Mouse (Mus musculus) naive thymus-derived CD4-positive, alpha-beta T cell, adult 2 months (primary cell): ENCODE results near the gene Pcgf2.
A peak's percentile ranks its signal among the peaks of the same experiment; 100 is the strongest.
"Not testable (repeated sequence)": the region's sequence is repeated elsewhere in the genome, so short reads cannot be mapped to it uniquely, and the experiment has no call there.

Source experiments
- DNase-seq: peaks from one replicate; pipeline ENCODE4 v3.0.0-alpha.2; 2011; ENCODE audit warnings: low read depth

Pcgf2 gene

GRCm38 (mm10) chr11:97700003-97700745, at the start of gene Pcgf2:
Pcgf2 (minus strand) TSS chr11:97700497.
- DNase-seq = peak; percentile 65

GRCm38 (mm10) chr11:97748496-97748895, 48.2 kb upstream of the Pcgf2 start:
- DNase-seq = no peak

GRCm38 (mm10) chr11:97747773-97748172, 47.5 kb upstream of the Pcgf2 start:
- no peak for DNase-seq

GRCm38 (mm10) chr11:97745331-97745721, 45.0 kb upstream of the Pcgf2 start:
- DNase-seq = no peak

- DNase-seq = peak; percentile 98
These were observed 44.5 kb upstream of the Pcgf2 start for GRCm38 (mm10) chr11:97744718-97745330.

- DNase-seq = no peak
These were observed 43.9 kb upstream of the Pcgf2 start, which contains the start of gene Pip4k2b for GRCm38 (mm10) chr11:97744063-97744717. Pip4k2b (minus strand) TSS chr11:97744704.

- DNase-seq = peak; percentile 46
These were observed 43.1 kb upstream of the Pcgf2 start for GRCm38 (mm10) chr11:97743423-97743822.

- DNase-seq = no peak
These were observed 42.3 kb upstream of the Pcgf2 start for GRCm38 (mm10) chr11:97742591-97742990.

GRCm38 (mm10) chr11:97742157-97742556, 41.9 kb upstream of the Pcgf2 start:
- no peak for DNase-seq

- no peak for DNase-seq
These were observed 39.9 kb upstream of the Pcgf2 start for GRCm38 (mm10) chr11:97740190-97740589.

- peak; percentile 53 for DNase-seq
These were observed 38.9 kb upstream of the Pcgf2 start for GRCm38 (mm10) chr11:97739155-97739554.

GRCm38 (mm10) chr11:97738703-97739102, 38.4 kb upstream of the Pcgf2 start:
- DNase-seq = peak; percentile 63

- no peak for DNase-seq
These were observed 37.3 kb upstream of the Pcgf2 start for GRCm38 (mm10) chr11:97737600-97737999.

GRCm38 (mm10) chr11:97736645-97737044, 36.3 kb upstream of the Pcgf2 start:
- no peak for DNase-seq

- not testable (repeated sequence) for DNase-seq
These were observed 34.5 kb upstream of the Pcgf2 start for GRCm38 (mm10) chr11:97734810-97735209.

GRCm38 (mm10) chr11:97733689-97734088, 33.4 kb upstream of the Pcgf2 start:
- DNase-seq = no peak

- peak; percentile 65 for DNase-seq
These were observed 28.4 kb upstream of the Pcgf2 start for GRCm38 (mm10) chr11:97728730-97729129.

GRCm38 (mm10) chr11:97728311-97728710, 28.0 kb upstream of the Pcgf2 start:
- DNase-seq = peak; percentile 84

- DNase-seq = no peak
These were observed 23.4 kb upstream of the Pcgf2 start for GRCm38 (mm10) chr11:97723709-97724108.

GRCm38 (mm10) chr11:97721338-97721737, 21.0 kb upstream of the Pcgf2 start:
- DNase-seq = no peak

- DNase-seq = peak; percentile 57
These were observed 18.7 kb upstream of the Pcgf2 start for GRCm38 (mm10) chr11:97719041-97719440.

- DNase-seq = peak; percentile 63
These were observed 18.1 kb upstream of the Pcgf2 start for GRCm38 (mm10) chr11:97718281-97718860.
